Mouse (Mus musculus): Measurements from ENCODE around the gene Serpinb9b.

DNA sequence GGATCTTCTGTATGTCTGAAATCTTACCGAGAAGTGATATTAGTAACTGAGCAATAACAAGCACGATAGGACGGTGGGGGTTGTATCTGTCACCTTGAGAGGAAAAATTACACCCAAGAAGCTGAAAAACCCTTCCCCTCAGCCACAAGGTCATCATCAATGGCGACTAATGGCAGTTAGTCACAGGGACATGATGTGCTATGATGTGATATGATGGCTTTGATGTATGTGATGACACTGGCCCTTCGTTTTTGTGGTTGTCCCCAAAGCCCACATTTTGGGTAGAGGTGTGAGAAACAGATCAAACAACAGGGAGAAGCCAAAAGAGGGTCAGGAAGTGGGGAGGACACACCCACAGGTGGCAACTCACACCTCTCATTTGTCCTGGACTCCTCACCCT is 44.6 kb downstream of the Serpinb9b start:
- no peak for TF ChIP-seq CTCF (IDR thresholded peaks at IDR 0.05; ENCODE audit: low read depth)
- no peak for TF ChIP-seq EP300 (optimal IDR thresholded peaks at IDR 0.05)

All from stomach, postnatal 0 days (tissue).